Mouse (Mus musculus) left cerebral cortex, adult 8-10 months (tissue): ENCODE data around the gene Olfr74. TPM values are rescaled to one million over a fixed set of nuclear protein-coding genes. Genes with fewer than 3 reads are reported as not detected.
"Not testable (repeated sequence)": the region's sequence is repeated elsewhere in the genome, so short reads cannot be mapped to it uniquely, and the experiment has no call there.

Source experiments
- DNase-seq, 2 experiments: peaks; one replicate each; pipeline ENCODE4 v3.0.0; 2022; ENCODE audit warnings: low spot score in 2 of 2
- total RNA-seq, 4 experiments: library from RNA; stranded (reverse); gene quantifications; 2 replicates each; pipeline ENCODE4 v1.2.4; 2022

Olfr74 gene
- total RNA-seq = not detected

DNA sequence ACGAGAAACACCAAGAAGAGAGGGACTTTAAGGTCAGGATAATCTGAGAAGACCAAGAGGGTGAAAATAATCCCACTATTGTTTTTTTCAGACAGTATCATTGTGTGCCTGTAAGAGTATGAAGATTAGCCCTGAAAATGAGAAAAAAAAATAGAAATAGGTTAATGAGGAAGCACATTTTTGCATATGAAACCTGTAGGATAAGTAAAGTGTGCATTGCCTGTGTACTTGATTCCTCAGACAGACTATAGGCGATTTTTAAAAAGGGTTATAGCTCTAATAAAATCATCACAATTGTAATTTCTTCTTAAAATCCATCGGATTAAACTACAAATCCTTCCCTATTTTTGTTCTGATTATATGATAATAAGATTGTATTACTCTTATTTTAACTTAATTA, at the start of gene Olfr74:
TSS of gene Olfr74 (minus strand) at position 101 of the 400 bp plus-strand sequence.
- DNase-seq = no peak

DNA sequence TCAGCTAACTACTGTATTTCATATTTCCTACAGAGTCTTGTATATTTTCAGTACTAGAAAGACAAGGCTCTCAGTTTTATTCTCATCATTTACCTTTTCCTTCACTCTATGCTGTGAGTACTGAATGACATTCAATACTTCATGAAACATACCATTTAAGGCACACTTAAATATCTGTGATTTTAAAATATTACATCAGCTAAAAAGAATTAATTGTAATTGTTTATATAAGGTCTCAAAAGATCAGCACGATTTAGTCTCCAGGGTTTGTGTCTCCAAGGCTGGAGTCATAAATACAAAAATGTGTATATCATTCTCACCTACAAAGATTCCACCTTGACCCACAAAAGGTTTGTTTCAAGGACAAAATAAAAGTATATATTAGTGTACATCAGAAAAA, 48.0 kb upstream of the Olfr74 start, which contains the start of gene Olfr1161:
TSS of gene Olfr1161 (plus strand) at position 301 of the 400 bp plus-strand sequence.
- DNase-seq = not testable (repeated sequence)

DNA sequence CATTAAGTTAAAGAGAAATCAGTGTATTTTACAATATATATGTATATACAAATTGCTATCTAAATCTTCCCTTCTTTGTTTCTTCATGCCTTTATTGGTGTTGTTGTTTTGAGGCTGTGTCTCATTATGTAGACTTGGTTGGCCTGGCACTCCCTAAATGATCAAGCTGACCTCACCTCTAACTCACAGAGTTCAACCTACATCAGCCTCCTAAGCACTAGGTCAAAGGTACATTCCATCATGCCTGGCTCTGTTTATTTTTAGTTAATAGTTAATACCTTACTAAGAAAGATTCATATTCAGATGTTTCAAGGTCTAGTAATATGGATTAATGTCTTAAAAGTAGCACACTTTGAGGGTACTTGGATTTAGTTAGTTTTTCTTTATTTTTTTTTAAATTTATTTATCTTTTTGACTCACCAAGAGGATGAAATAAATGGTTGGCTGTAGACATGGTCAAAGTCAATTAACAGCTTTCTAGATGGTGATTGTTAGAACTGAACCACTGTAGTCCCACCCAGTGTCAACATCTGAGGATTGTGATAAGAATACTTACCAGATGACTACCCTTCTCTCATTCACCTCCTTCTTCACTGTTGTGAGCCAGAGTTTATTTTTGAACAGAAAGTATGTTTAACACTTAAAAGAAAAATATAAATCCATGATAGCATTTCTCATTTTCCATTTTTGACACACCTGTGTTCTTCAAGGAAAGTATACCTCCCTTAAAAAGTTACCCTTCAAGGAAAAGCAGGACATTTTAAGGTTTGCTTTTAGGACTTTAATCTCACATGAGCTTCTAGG, 33.3 kb upstream of the Olfr74 start, which contains the start of gene Olfr1160:
TSS of gene Olfr1160 (minus strand) at position 754 of the 804 bp plus-strand sequence.
- no peak for DNase-seq

DNA sequence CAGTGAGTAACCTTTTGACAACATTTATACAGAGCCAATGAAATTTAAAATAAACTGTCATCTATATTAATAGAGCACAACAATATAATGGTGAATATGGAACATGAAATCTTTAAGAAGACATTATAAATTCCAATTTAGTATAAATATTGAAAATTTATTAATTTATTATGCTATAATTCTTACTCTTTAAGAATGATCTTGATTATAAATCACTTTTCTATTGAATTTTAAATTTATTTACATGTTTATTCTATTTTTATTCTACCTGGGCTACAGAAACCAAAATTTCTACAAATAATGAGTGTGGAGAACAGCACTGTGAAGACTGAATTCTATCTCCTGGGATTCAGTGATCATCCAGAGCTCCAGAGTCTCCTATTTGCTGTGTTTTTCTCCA, 15.3 kb upstream of the Olfr74 start, which contains the start of gene Olfr1158:
TSS of gene Olfr1158 (plus strand) at position 301 of the 400 bp plus-strand sequence.
- no peak for DNase-seq

DNA sequence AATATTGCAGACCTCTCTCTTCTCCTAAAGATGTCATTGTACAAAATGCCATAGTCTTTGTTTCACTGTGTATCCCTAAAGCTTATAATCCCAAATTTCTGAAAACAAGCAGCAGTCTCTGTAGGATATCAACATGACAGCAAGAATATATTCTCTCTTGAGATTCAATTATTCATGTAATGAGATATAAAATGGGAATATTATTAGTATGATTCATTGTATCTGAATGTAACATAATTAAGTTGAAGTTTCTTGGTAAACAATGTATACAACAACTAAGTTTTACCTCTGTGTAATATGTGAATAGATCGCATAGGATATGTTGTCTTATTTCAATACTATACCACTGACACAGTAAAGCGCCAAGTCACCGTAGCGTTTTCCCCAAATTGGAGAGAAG, 6.3 kb downstream of the Olfr74 start, which contains the start of gene Olfr1157:
TSS of gene Olfr1157 (minus strand) at position 101 of the 400 bp plus-strand sequence.
- DNase-seq = no peak

DNA sequence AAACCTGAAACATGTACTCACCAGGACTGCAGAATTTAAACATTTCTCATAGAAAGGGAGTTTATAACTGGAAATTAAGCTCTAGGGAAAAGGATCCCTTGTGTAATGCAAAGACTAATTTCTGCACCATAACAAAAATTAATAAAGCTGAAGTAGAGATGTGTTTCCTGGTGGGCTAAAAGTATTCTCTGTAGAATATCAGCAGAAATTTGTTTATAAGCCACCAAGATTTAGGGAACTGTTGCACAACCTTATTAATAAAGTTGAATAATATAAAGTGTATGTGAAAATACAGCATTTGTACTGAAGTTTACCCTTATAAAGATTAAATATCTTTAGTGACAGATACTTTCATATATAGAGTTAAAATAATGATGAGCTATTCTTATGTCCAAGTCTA, 21.5 kb downstream of the Olfr74 start, which contains the start of gene Olfr1156:
TSS of gene Olfr1156 (minus strand) at position 101 of the 400 bp plus-strand sequence.
- no peak for DNase-seq

DNA sequence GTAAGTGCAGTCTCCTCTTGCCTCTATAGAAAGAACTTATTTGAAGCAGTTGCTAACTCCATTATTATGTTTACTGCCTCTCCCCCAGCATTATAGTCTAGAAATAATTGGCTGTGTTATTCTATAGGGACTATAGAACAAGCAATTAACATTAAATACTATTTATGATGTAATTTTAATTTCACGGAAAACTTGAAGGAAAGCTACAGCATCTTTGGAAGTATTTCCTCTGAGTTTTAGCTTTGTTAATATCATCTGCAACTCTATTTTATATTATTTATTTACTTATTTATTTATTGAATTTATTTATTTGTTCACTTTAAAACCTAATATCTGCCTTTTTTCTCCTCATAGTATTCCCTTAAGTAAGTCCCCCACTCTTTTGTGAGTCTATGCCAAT, 29.4 kb downstream of the Olfr74 start, which contains the start of gene Olfr1155:
TSS of gene Olfr1155 (minus strand) at position 101 of the 400 bp plus-strand sequence.
- DNase-seq = no peak

Other genes with a start within 250 kb of the Olfr74 start
- gene Olfr1138, start 234.7 kb downstream of the Olfr74 start, total RNA-seq = not detected
- gene Olfr1140, start 230.9 kb downstream of the Olfr74 start, total RNA-seq = not detected
- not detected for gene Olfr1141, start 220.7 kb downstream of the Olfr74 start, total RNA-seq
- gene Olfr152, start 195.2 kb downstream of the Olfr74 start, total RNA-seq = not detected
- not detected for gene Olfr1143, start 174.1 kb downstream of the Olfr74 start, total RNA-seq
- gene Olfr1145, start 164.8 kb downstream of the Olfr74 start, total RNA-seq = not detected
- not detected for gene Olfr1148, start 144.1 kb downstream of the Olfr74 start, total RNA-seq
- gene Olfr1150-ps1, start 130.7 kb downstream of the Olfr74 start, total RNA-seq = not detected
- not detected for gene Olfr1151, start 118.8 kb downstream of the Olfr74 start, total RNA-seq
- gene Olfr1152, start 108.2 kb downstream of the Olfr74 start, total RNA-seq = not detected
- gene Olfr1153, start 79.7 kb downstream of the Olfr74 start, total RNA-seq = not detected
- not detected for gene Olfr1154, start 69.5 kb downstream of the Olfr74 start, total RNA-seq
- gene Olfr1155, start 29.5 kb downstream of the Olfr74 start, total RNA-seq = not detected
- under 1 TPM in 3 of 4 experiments, not detected in 1; 0.14 to 0.23 (median 0.22) TPM for gene Olfr1156, start 21.6 kb downstream of the Olfr74 start, total RNA-seq
- not detected for gene Olfr1157, start 6.4 kb downstream of the Olfr74 start, total RNA-seq
- gene Olfr1158, start 15.4 kb upstream of the Olfr74 start, total RNA-seq = not detected
- gene Olfr1160, start 33.6 kb upstream of the Olfr74 start, total RNA-seq = not detected
- gene Olfr1161, start 48.1 kb upstream of the Olfr74 start, total RNA-seq = not detected
- gene Olfr73, start 63.0 kb upstream of the Olfr74 start, total RNA-seq = not detected
- not detected for gene Olfr1162, start 76.5 kb upstream of the Olfr74 start, total RNA-seq
- not detected for gene Olfr1163, start 97.2 kb upstream of the Olfr74 start, total RNA-seq
- not detected for gene Olfr1164, start 119.3 kb upstream of the Olfr74 start, total RNA-seq
- not detected for gene Olfr1166, start 153.6 kb upstream of the Olfr74 start, total RNA-seq
- not detected for gene Olfr1167, start 180.5 kb upstream of the Olfr74 start, total RNA-seq
- not detected for gene Olfr1168, start 207.2 kb upstream of the Olfr74 start, total RNA-seq